ENCODE assay signal across 17 mouse cellular contexts in genomic region chr17:83588663-83589341, GRCm38 (mm10). TPM values are rescaled to one million over a fixed set of nuclear protein-coding genes. Genes with fewer than 3 reads are reported as not detected.
A peak's percentile ranks its signal among the peaks of the same experiment; 100 is the strongest.
DNase-seq lines count a peak whose midpoint lies in the region; ATAC-seq and TF ChIP-seq lines count a peak whose summit lies in the region.
"Had no signal": no experiment of that assay in that cellular context is flagged by ENCODE, and none has a peak within 500 bp of the region (broad histone marks: within the 10 kb centered on the region; RNA-seq: fewer than 3 reads in every experiment).

No protein-coding gene starts in this region.

- peaks cover 3% of the 10 kb centered on the region for H3K9me3 ChIP-seq in liver, embryonic 14.5 days (ENCODE audit: control insufficient read depth, low read length)
- H3K9me3 ChIP-seq in liver, embryonic 12.5 days (replicated peaks), result peaks cover 5% of the 10 kb centered on the region; the same call in 1 of the 2 replicates
- H3K9me3 ChIP-seq: neural tube, embryonic 13.5 days had no signal

- H3K27ac ChIP-seq in heart, adult 2 months, result no peak overlapping the region
- no peak overlapping the region for H3K27ac ChIP-seq in liver, embryonic 14.5 days
- no peak overlapping the region for H3K27ac ChIP-seq in liver, embryonic 12.5 days
- H3K27ac ChIP-seq: limb, embryonic 13.5 days; midbrain, embryonic 12.5 days; neural tube, embryonic 13.5 days had no signal

- 80% methylated on average over 6 of the region's 6 CpGs for WGBS in heart, adult 2 months
- 66% methylated on average over 6 of the region's 6 CpGs for WGBS in liver, embryonic 14.5 days (ENCODE audit: insufficient replicate concordance)
- WGBS in liver, embryonic 12.5 days (ENCODE audit: insufficient replicate concordance), result 65% methylated on average over 6 of the region's 6 CpGs

- TF ChIP-seq POLR2A in heart, adult 2 months (IDR thresholded peaks at IDR 0.05; ENCODE audit: insufficient read depth, low read depth, low read length), result no peak

- ATAC-seq in liver, embryonic 14.5 days (ENCODE audit: insufficient read depth), result no peak
- no peak for ATAC-seq in liver, embryonic 12.5 days

- no peak overlapping the region for H3K4me3 ChIP-seq in heart, adult 2 months
- H3K4me3 ChIP-seq in liver, embryonic 14.5 days (ENCODE audit: insufficient read depth in 1 of 2, low read depth in 2 of 2, low read length in 2 of 2), result no peak overlapping the region
- no peak overlapping the region for H3K4me3 ChIP-seq in liver, embryonic 12.5 days
- H3K4me3 ChIP-seq: limb, embryonic 13.5 days; midbrain, embryonic 12.5 days; neural tube, embryonic 13.5 days had no signal

- no peaks in the 10 kb centered on the region for H3K27me3 ChIP-seq in heart, adult 2 months (ENCODE audit: control insufficient read depth, insufficient read depth, low read length)
- H3K27me3 ChIP-seq in liver, embryonic 14.5 days (ENCODE audit: control insufficient read depth, insufficient read depth, low read length), result no peaks in the 10 kb centered on the region
- no peaks in the 10 kb centered on the region for H3K27me3 ChIP-seq in liver, embryonic 12.5 days (replicated peaks)
- H3K27me3 ChIP-seq: limb, embryonic 13.5 days; midbrain, embryonic 12.5 days; neural tube, embryonic 13.5 days had no signal

- intact Hi-C loops in heart, adult 2 months (cut with DNase I), result no loop called here
- intact Hi-C loops in heart, postnatal 36 days (cut with DNase I), result no loop called here

- H3K79me2 ChIP-seq in heart, adult 2 months (replicated peaks; ENCODE audit: control insufficient read depth, insufficient read depth, low read length), result no peaks in the 10 kb centered on the region

- DNase-seq in heart, adult 2 months, result no peak
- no peak for DNase-seq in heart, postnatal 36 days
- no peak for DNase-seq in liver, embryonic 14.5 days (ENCODE audit: low read depth in 3 of 3, low spot score in 3 of 3)
- DNase-seq in ES-CJ7 (ENCODE audit: low read depth, low spot score), result peak; percentile 38
- peak; percentile 34 for DNase-seq in induced T-regulatory cell, adult 2 months (ENCODE audit: low read depth)
- DNase-seq in right cerebral cortex, postnatal 36 days (ENCODE audit: low spot score in 2 of 2), result no peak
- no peak for DNase-seq in left cerebral cortex, adult 8-10 months (ENCODE audit: low spot score in 2 of 2)
- DNase-seq: cerebellum, adult 11-12 months; heart, adult 18-20 months; kidney, adult 8-10 months; lung, postnatal 14 days; thymus, postnatal 14 days had no signal

- H3K36me3 ChIP-seq in heart, adult 2 months (ENCODE audit: control insufficient read depth, insufficient read depth, low read length), result no peaks in the 10 kb centered on the region
- H3K36me3 ChIP-seq in liver, embryonic 14.5 days (replicated peaks; ENCODE audit: control insufficient read depth, insufficient read depth, low read depth), result no peaks in the 10 kb centered on the region
- H3K36me3 ChIP-seq in liver, embryonic 12.5 days, result no peaks in the 10 kb centered on the region
- H3K36me3 ChIP-seq: limb, embryonic 13.5 days; midbrain, embryonic 12.5 days; neural tube, embryonic 13.5 days had no signal

- H3K4me1 ChIP-seq in heart, adult 2 months (ENCODE audit: control insufficient read depth, insufficient read depth, low read length), result no peaks in the 10 kb centered on the region
- H3K4me1 ChIP-seq in liver, embryonic 14.5 days (replicated peaks; ENCODE audit: control insufficient read depth in 2 of 2, insufficient read depth in 2 of 2, low read length in 1 of 2), result peaks cover 0 to under 1% of the 10 kb centered on the region in 2 experiments; a peak in 1 of 4 replicates
- H3K4me1 ChIP-seq in liver, embryonic 12.5 days, result peaks cover under 1% of the 10 kb centered on the region
- H3K4me1 ChIP-seq: limb, embryonic 13.5 days; midbrain, embryonic 12.5 days; neural tube, embryonic 13.5 days had no signal

- no peak overlapping the region for H3K4me2 ChIP-seq in liver, embryonic 14.5 days (ENCODE audit: low read depth)
- no peak overlapping the region for H3K4me2 ChIP-seq in liver, embryonic 12.5 days
- H3K4me2 ChIP-seq: limb, embryonic 13.5 days; midbrain, embryonic 12.5 days; neural tube, embryonic 13.5 days had no signal

- peak; percentile 42 for TF ChIP-seq CTCF in heart, adult 2 months (IDR thresholded peaks at IDR 0.05)
- TF ChIP-seq CTCF in liver, embryonic 14.5 days (IDR thresholded peaks at IDR 0.05; ENCODE audit: low read depth), result peak; percentile 59

- H3K9ac ChIP-seq in heart, adult 2 months (ENCODE audit: low read depth, low read length), result no peak overlapping the region
- H3K9ac ChIP-seq in liver, embryonic 14.5 days (replicated peaks), result no peak overlapping the region
- no peak overlapping the region for H3K9ac ChIP-seq in liver, embryonic 12.5 days
- H3K9ac ChIP-seq: limb, embryonic 13.5 days; midbrain, embryonic 12.5 days; neural tube, embryonic 13.5 days had no signal

- TF ChIP-seq EP300 in heart, adult 2 months (IDR thresholded peaks at IDR 0.05; ENCODE audit: insufficient read depth, low read depth, low read length), result no peak
- TF ChIP-seq EP300 in liver, embryonic 14.5 days (IDR thresholded peaks at IDR 0.05; ENCODE audit: low read depth), result no peak

RNA-seq across cellular contexts. Expression of gene Kcng3, which starts 42.9 kb away (rescaled TPM):
- not detected for total RNA-seq in heart, adult 2 months (2021)
- 0.02 TPM in 1 of 2 replicates, not detected in the other for polyA plus RNA-seq in heart, adult 2 months (2012; rRNA removed)
- total RNA-seq in heart, postnatal 36 days (2021), result under 1 TPM in 1 of 2 experiments, not detected in 1; 0.08 TPM
- polyA plus RNA-seq in liver, embryonic 14.5 days (2012; rRNA removed), result 0.07 and 0.09 TPM in 2 replicates
- polyA plus RNA-seq in liver, embryonic 14.5 days (2014; fragmentation: Nextera tagmentation; extraction: Ambion mirVana), result not detected in 2 replicates
- polyA plus RNA-seq in liver, embryonic 12.5 days (2016; fragmentation: Nextera tagmentation; extraction: Ambion mirVana), result 0.06 and 0.17 TPM in 2 replicates
- total RNA-seq in left cerebral cortex, adult 8-10 months (2022), result 10 to 100 TPM; 11.2 to 13.0 (median 11.9) TPM
- total RNA-seq: hematopoietic stem cell, adult 5-6 weeks had no signal
- polyA plus RNA-seq: limb, embryonic 13.5 days; neural tube, embryonic 13.5 days had no signal

Comparison
In these comparisons a context has a peak if more than half of its experiments do, and no peak if none do; other contexts are left out.
1. DNase-seq: peak in ES-CJ7 (single experiment) and induced T-regulatory cell, adult 2 months (single experiment); none in heart, adult 2 months (0 of 2), heart, postnatal 36 days (0 of 2), liver, embryonic 14.5 days (0 of 3), right cerebral cortex, postnatal 36 days (0 of 2) and left cerebral cortex, adult 8-10 months (0 of 2).
2. RNA of gene Kcng3, which starts 42.9 kb away (total RNA-seq): 11.2 to 13.0 TPM in left cerebral cortex, adult 8-10 months; 0.08 TPM in heart, postnatal 36 days and not detected in heart, adult 2 months; every median in the first group is over 10 times any median in the second.